Mouse (Mus musculus): ENCODE data around the gene Rusc2. TPM values are rescaled to one million over a fixed set of nuclear protein-coding genes. Genes with fewer than 3 reads are reported as not detected.
A peak's percentile ranks its signal among the peaks of the same experiment; 100 is the strongest.

The Rusc2 gene
- polyA plus RNA-seq, 1 experiment from 2014 or later: 10.5 TPM

- Histone ChIP-seq H3K27ac (replicated peaks) (no peak overlapping the region), H3K36me3 (no peaks in the 10 kb centered on the region), H3K27me3 (ENCODE audit: low read depth, poor library complexity, severe bottlenecking) (no peaks in the 10 kb centered on the region), H3K9me3 (replicated peaks) (no peaks in the 10 kb centered on the region), H3K4me1 (no peaks in the 10 kb centered on the region), H3K4me3 (no peak overlapping the region)
- 92% methylated on average over 9 of the region's 9 CpGs for WGBS
- no peak for DNase-seq (ENCODE audit: low spot score)
Observed at GRCm38 (mm10) chr4:43367787-43368186, 14.0 kb upstream of the Rusc2 start.

DNA sequence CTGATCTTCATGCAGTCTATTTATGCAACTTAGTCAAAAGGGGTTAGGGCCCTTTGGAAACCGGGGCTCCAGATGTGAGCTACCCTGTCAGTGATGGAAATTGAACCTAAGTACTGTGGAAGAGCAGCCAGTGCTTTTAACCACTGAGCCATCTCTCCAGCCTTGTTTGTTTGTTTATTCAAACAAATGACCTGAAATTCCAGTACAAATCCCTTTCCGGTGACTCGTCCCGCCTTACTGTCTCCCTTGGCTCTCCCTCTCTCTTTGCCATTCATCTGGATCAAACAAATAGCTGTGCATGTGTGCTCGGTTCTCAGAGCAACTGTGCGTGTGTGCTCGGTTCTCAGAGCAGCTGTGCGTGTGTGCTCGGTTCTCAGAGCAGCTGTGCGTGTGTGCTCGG lies 10.4 kb upstream of the Rusc2 start:
- no peak for DNase-seq (ENCODE audit: low spot score)
- Histone ChIP-seq H3K4me1 (0 out of 2 replicates have a peak, but pooled peaks cover 6% of the 10 kb centered on the region), H3K27me3 (ENCODE audit: low read depth, poor library complexity, severe bottlenecking) (no peaks in the 10 kb centered on the region), H3K27ac (replicated peaks) (no peak overlapping the region), H3K36me3 (no peaks in the 10 kb centered on the region), H3K4me3 (no peak overlapping the region), H3K9me3 (replicated peaks) (no peaks in the 10 kb centered on the region)
- WGBS: 81% methylated on average over 11 of the region's 11 CpGs

DNA sequence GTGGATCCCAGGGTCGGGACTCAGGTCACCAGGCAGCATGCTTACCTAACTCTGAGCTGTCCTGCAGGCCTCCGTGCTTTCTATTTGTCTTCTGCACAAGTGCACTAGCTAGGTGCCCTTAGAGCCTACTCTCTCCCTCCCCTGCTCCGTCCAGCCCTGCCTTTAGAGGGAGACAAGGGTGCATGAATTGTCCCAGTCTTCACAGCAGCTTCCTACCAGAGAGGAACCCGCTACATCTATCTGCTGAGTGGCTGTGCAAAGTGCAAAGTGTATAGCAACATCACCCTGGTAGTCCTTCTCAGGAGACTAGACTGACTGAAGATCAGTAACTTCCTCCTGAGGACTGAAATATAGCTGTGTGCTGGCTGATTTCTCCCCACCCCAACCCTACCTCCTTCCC lies 9.6 kb upstream of the Rusc2 start:
- Histone ChIP-seq H3K4me3 (no peak overlapping the region), H3K36me3 (no peaks in the 10 kb centered on the region), H3K4me1 (0 out of 2 replicates have a peak, but pooled peaks cover 6% of the 10 kb centered on the region), H3K27me3 (ENCODE audit: low read depth, poor library complexity, severe bottlenecking) (no peaks in the 10 kb centered on the region), H3K9me3 (replicated peaks) (no peaks in the 10 kb centered on the region), H3K27ac (replicated peaks) (no peak overlapping the region)
- DNase-seq (ENCODE audit: low spot score): no peak
- WGBS: 74% methylated on average over 4 of the region's 4 CpGs

DNA sequence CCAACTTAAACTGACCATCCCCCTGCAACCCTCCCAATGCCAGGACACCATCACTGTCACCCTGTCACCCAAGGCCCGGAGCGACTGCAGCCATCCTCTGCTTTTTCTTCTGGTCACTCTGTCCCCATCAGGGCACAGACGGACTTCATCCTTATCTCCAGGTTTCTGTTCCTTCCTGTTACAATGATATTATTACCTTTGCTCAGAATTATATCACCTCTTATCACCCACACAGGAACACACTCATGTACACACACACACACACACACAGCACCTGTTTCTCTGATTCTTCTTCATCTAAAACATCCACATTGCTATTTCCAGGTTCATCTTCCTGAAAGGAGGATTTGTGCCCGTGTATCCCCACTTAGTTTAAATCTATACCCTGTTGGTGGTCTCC lies 7.5 kb upstream of the Rusc2 start:
- Histone ChIP-seq H3K27me3 (ENCODE audit: low read depth, poor library complexity, severe bottlenecking) (0 out of 2 replicates have a peak, but pooled peaks cover under 1% of the 10 kb centered on the region), H3K4me1 (0 out of 2 replicates have a peak, but pooled peaks cover 6% of the 10 kb centered on the region), H3K36me3 (no peaks in the 10 kb centered on the region), H3K27ac (replicated peaks) (no peak overlapping the region), H3K9me3 (replicated peaks) (no peaks in the 10 kb centered on the region), H3K4me3 (no peak overlapping the region)
- no peak for DNase-seq (ENCODE audit: low spot score)
- 85% methylated on average over 4 of the region's 4 CpGs for WGBS

GRCm38 (mm10) chr4:43379601-43380000 lies 2.2 kb upstream of the Rusc2 start:
- WGBS: 89% methylated on average over 6 of the region's 6 CpGs
- H3K27ac ChIP-seq (replicated peaks): no peak overlapping the region
- no peak for DNase-seq (ENCODE audit: low spot score)
- no peak overlapping the region for H3K4me3 ChIP-seq
- H3K9me3 ChIP-seq (replicated peaks): no peaks in the 10 kb centered on the region
- H3K27me3 ChIP-seq (ENCODE audit: low read depth, poor library complexity, severe bottlenecking): peaks cover 25% of the 10 kb centered on the region
- no peaks in the 10 kb centered on the region for H3K36me3 ChIP-seq
- H3K4me1 ChIP-seq: peaks cover 25% of the 10 kb centered on the region

- Histone ChIP-seq H3K9me3 (replicated peaks) (no peaks in the 10 kb centered on the region), H3K4me3 (peak overlapping the region; percentile 82), H3K27ac (replicated peaks) (no peak overlapping the region), H3K4me1 (peaks cover 25% of the 10 kb centered on the region), H3K27me3 (ENCODE audit: low read depth, poor library complexity, severe bottlenecking) (peaks cover 25% of the 10 kb centered on the region), H3K36me3 (no peaks in the 10 kb centered on the region)
- 61% methylated on average over 10 of the region's 10 CpGs for WGBS
- no peak for DNase-seq (ENCODE audit: low spot score)
Observed at GRCm38 (mm10) chr4:43380951-43381350, 828 bp upstream of the Rusc2 start.

DNA sequence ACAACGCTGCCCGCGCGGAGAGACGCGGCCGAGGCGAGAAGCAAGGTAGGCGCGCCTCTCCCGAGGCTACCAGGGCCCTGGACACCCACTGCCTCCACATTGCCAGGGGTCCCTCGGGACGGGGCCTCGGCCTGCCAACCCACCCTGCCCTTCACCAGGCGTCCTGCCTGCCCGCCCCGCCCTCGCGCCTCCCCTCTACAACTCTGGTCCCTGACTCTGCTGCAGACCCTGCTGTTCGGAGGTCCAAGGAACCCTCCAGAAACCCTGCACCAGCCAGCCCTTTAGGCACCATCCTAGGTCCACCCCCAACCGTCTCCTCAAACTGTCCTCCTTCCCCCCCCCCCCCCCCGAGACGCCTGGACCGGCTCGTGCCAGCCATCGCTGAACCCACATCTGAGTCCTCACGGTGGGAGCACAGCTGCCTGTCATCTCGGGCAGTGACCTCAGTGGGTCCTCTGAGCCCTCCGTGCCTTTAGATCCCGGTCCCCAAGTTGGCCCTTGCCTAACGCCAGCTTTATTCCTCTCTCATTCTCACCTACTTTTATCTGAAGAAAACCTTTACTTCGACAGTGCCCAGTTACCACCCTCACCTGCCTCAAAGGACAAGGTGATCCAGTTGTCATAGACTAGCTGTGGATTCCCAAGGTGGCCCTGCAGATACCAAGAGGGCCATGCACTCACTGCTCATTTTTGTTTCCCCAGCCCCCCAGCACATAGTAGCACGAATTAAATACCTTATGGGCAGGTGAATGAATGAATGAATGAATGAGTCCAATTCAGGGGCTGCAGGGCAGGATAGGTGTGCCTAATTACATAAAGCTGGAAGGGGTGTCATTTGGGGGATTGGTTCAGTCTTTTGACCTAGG lies 609 bp downstream of the Rusc2 start:
- no peak for DNase-seq (ENCODE audit: low spot score)
- no peaks in the 10 kb centered on the region for H3K9me3 ChIP-seq (replicated peaks)
- no peaks in the 10 kb centered on the region for H3K36me3 ChIP-seq
- H3K27ac ChIP-seq (replicated peaks): peak overlapping the region; percentile 87
- WGBS: 9% methylated on average over 32 of the region's 33 CpGs
- H3K4me3 ChIP-seq: peak overlapping the region; percentile 82
- H3K4me1 ChIP-seq: peaks cover 25% of the 10 kb centered on the region
- H3K27me3 ChIP-seq (ENCODE audit: low read depth, poor library complexity, severe bottlenecking): peaks cover 25% of the 10 kb centered on the region

DNA sequence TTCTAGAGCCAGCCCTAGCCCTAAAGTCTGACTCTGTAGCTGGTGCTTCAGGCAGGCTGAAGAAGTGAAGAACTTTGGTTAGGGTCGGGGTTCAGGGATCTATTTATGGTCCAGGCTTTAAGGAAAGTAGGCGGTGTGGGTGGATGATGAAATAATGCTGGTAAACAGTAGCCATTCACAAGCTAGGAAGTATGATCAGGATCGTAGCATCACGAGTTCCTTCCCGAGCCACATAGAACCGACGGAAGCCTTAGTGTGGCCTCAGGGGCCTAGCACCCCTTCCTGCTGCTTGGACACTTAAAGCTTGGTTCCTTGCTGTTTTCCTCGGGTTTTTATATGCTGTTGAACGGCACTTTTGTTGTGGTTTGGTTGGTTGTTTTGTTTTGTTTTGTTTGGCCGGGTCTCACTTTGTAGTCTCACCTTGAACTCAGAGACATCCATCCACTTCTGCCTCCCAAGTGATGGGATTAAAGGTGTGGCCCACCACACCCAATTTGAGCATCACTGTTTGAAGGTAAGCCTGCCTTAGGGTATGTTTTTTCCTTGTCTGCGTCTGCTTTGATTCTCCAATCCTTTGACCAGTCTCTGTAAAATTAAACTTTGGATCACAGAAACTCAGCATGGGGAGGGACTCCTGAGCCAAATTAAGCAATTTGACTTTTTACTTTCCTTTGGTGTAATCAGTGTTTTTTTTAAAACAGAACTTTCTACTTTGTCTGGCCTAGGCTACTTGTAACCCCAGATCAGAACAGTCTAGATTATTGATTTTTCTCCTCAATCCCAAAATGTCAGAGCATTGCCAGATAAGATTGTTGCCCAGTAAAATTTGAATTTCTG lies 1.7 kb downstream of the Rusc2 start:
- no peaks in the 10 kb centered on the region for H3K36me3 ChIP-seq
- peaks cover 25% of the 10 kb centered on the region for H3K4me1 ChIP-seq
- no peak for DNase-seq (ENCODE audit: low spot score)
- H3K4me3 ChIP-seq: no peak overlapping the region
- no peak overlapping the region for H3K27ac ChIP-seq (replicated peaks)
- H3K9me3 ChIP-seq (replicated peaks): no peaks in the 10 kb centered on the region
- 82% methylated on average over 11 of the region's 11 CpGs for WGBS
- peaks cover 25% of the 10 kb centered on the region for H3K27me3 ChIP-seq (ENCODE audit: low read depth, poor library complexity, severe bottlenecking)

DNA sequence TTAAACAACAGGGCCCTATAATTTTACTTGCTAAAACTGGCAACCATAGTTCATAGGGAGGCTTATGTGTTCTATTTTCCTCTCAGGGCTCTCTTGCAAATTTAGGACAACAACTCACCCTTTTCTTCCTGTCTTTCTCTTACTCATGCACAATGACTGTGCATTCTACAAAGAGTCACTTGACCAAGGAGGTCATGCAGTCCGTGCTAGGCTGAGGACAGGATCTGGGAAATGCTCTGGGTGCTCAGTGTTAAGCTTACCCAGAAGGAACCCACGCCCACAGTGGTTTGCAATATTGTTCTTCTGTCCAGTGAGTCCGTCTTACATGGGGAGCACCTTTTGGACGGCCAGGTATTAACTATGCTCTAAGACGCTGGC lies 2.3 kb downstream of the Rusc2 start:
- H3K4me1 ChIP-seq: peaks cover 25% of the 10 kb centered on the region
- no peak overlapping the region for H3K27ac ChIP-seq (replicated peaks)
- H3K27me3 ChIP-seq (ENCODE audit: low read depth, poor library complexity, severe bottlenecking): peaks cover 25% of the 10 kb centered on the region
- H3K4me3 ChIP-seq: no peak overlapping the region
- DNase-seq (ENCODE audit: low spot score): no peak
- H3K36me3 ChIP-seq: no peaks in the 10 kb centered on the region
- 88% methylated on average over 5 of the region's 5 CpGs for WGBS
- no peaks in the 10 kb centered on the region for H3K9me3 ChIP-seq (replicated peaks)

DNA sequence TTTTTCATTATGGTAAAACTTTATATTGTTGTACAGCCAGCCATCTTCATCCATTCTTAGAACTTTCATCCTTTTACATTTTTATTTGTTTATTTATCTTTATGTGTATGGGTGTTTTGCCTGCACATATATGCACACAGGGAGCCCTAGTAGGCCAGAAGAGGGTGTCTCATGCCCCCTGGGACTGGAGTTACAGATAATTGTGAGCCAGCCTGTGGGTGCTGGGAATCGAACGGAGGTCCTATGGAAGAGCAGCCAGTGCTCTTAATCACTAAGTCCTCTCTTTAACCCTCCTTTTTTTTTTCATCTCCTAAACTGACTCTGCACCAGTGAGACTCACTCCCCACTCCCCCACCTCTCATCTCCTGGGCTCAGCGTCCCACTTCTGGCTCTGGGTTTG lies 2.8 kb downstream of the Rusc2 start:
- no peak for DNase-seq (ENCODE audit: low spot score)
- Histone ChIP-seq H3K27ac (replicated peaks) (no peak overlapping the region), H3K27me3 (ENCODE audit: low read depth, poor library complexity, severe bottlenecking) (peaks cover 22% of the 10 kb centered on the region), H3K9me3 (replicated peaks) (no peaks in the 10 kb centered on the region), H3K36me3 (no peaks in the 10 kb centered on the region), H3K4me1 (peaks cover 25% of the 10 kb centered on the region), H3K4me3 (no peak overlapping the region)
- WGBS: 91% methylated on average over 3 of the region's 3 CpGs

DNA sequence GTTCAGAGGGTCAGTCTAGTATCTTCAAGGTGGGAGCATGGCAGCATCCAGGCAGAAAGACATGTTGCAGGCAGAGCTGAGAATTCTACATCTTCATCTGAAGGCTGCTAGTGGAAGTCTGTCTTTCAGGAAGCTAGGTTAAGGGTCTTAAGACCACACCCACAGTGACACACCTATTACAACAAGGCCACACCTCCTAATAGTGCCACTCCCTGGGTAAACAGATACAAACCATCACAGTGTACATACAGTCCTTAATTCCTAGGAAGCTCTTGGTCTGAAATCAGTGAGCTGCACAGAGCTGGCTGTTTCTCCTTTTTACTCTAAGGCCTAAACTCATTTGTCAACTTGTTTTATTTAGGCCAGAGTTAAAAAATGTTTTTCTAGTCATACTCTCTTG lies 5.2 kb downstream of the Rusc2 start:
- Histone ChIP-seq H3K36me3 (no peaks in the 10 kb centered on the region), H3K4me1 (peaks cover 9% of the 10 kb centered on the region), H3K9me3 (replicated peaks) (no peaks in the 10 kb centered on the region), H3K27ac (replicated peaks) (no peak overlapping the region), H3K4me3 (no peak overlapping the region), H3K27me3 (ENCODE audit: low read depth, poor library complexity, severe bottlenecking) (no peaks in the 10 kb centered on the region)
- DNase-seq (ENCODE audit: low spot score): no peak

DNA sequence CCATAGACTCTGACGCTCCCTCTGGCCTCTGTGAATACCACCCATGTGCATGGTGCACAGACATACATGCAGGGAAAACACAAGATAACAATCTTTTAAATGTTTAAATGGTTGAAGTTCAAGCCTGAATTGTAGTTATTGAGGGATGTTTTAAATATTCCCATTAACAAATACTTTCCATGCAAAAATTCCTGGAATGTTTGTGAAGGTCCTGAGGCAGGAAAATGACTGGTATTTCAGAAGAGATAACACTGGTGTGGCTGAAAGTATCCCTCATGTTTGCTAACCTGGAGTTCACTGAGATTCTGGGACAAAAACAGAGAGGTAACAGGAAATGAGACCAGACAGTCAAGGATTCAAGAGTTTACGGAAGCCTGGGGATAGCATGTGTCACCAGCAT lies 7.6 kb downstream of the Rusc2 start:
- 87% methylated on average over 2 of the region's 2 CpGs for WGBS

More for the DNA sequence above, 7.6 kb downstream of the Rusc2 start:
- Histone ChIP-seq H3K4me1 (peaks cover 5% of the 10 kb centered on the region; the same call in 1 of the 2 replicates), H3K36me3 (no peaks in the 10 kb centered on the region), H3K4me3 (no peak overlapping the region), H3K27me3 (ENCODE audit: low read depth, poor library complexity, severe bottlenecking) (no peaks in the 10 kb centered on the region), H3K9me3 (replicated peaks) (no peaks in the 10 kb centered on the region), H3K27ac (replicated peaks) (no peak overlapping the region)
- DNase-seq (ENCODE audit: low spot score): no peak

Measured in midbrain, embryonic 10.5 days (tissue).